In genomic region chrX:164763764-164764445, GRCm38 (mm10) we compare ENCODE assay signal across 10 mouse cellular contexts.
DNase-seq lines count a peak whose midpoint lies in the region; ATAC-seq and TF ChIP-seq lines count a peak whose summit lies in the region.
"Had no signal": no experiment of that assay in that cellular context is flagged by ENCODE, and none has a peak within 500 bp of the region (broad histone marks: within the 10 kb centered on the region; RNA-seq: fewer than 3 reads in every experiment).

No protein-coding gene starts in this region.

- no peak overlapping the region for H3K4me2 ChIP-seq in midbrain, embryonic 13.5 days (replicated peaks)
- no peak overlapping the region for H3K4me2 ChIP-seq in midbrain, embryonic 11.5 days
- H3K4me2 ChIP-seq in neural tube, embryonic 13.5 days, result no peak overlapping the region
- H3K4me2 ChIP-seq: embryonic facial prominence, embryonic 15.5 days; liver, embryonic 11.5 days had no signal

- H3K36me3 ChIP-seq in midbrain, embryonic 13.5 days, result no peaks in the 10 kb centered on the region
- H3K36me3 ChIP-seq in midbrain, embryonic 11.5 days (ENCODE audit: control insufficient read depth, insufficient read depth, low read length), result no peaks in the 10 kb centered on the region
- no peaks in the 10 kb centered on the region for H3K36me3 ChIP-seq in kidney, adult 2 months (ENCODE audit: control insufficient read depth, insufficient read depth, low read length)
- no peaks in the 10 kb centered on the region for H3K36me3 ChIP-seq in neural tube, embryonic 13.5 days
- H3K36me3 ChIP-seq: embryonic facial prominence, embryonic 15.5 days had no signal

- DNase-seq in heart, adult 18-20 months, result peak; percentile 0 to 4
- no peak for DNase-seq in heart, adult 9 months (ENCODE audit: low spot score in 2 of 2)
- DNase-seq in midbrain, embryonic 11.5 days (ENCODE audit: low spot score, missing footprints), result no peak
- peak; percentile 42 for DNase-seq in kidney, adult 2 months
- no peak for DNase-seq in thymus, postnatal 36 days

- H3K9me3 ChIP-seq in midbrain, embryonic 13.5 days, result no peaks in the 10 kb centered on the region
- no peaks in the 10 kb centered on the region for H3K9me3 ChIP-seq in midbrain, embryonic 11.5 days (ENCODE audit: control insufficient read depth, low read length)
- no peaks in the 10 kb centered on the region for H3K9me3 ChIP-seq in neural tube, embryonic 13.5 days
- H3K9me3 ChIP-seq: embryonic facial prominence, embryonic 15.5 days had no signal

- 61% methylated on average over 2 of the region's 2 CpGs for WGBS in midbrain, embryonic 13.5 days
- WGBS in midbrain, embryonic 11.5 days, result 76% methylated on average over 2 of the region's 2 CpGs
- WGBS in kidney, adult 2 months, result 59% methylated on average over 2 of the region's 2 CpGs
- 41% methylated on average over 2 of the region's 2 CpGs for WGBS in neural tube, embryonic 13.5 days

- peak; percentile 78 for ATAC-seq in midbrain, embryonic 13.5 days
- no peak for ATAC-seq in midbrain, embryonic 11.5 days (ENCODE audit: low FRiP score)
- peak; percentile 90 for ATAC-seq in neural tube, embryonic 13.5 days (ENCODE audit: low read depth)
- no peak for ATAC-seq in granulocyte monocyte progenitor cell, adult 5-6 weeks (replicated peaks; ENCODE audit: poor library complexity, severe bottlenecking)

- H3K4me3 ChIP-seq in midbrain, embryonic 13.5 days (replicated peaks), result no peak overlapping the region
- H3K4me3 ChIP-seq in midbrain, embryonic 11.5 days (ENCODE audit: low read depth, low read length), result no peak overlapping the region
- no peak overlapping the region for H3K4me3 ChIP-seq in kidney, adult 2 months (ENCODE audit: insufficient read depth, low read depth, low read length)
- H3K4me3 ChIP-seq in neural tube, embryonic 13.5 days, result no peak overlapping the region
- H3K4me3 ChIP-seq: embryonic facial prominence, embryonic 15.5 days had no signal

- TF ChIP-seq CTCF in kidney, adult 2 months (conservative IDR thresholded peaks at IDR 0.05; ENCODE audit: insufficient read depth, insufficient read length, low read depth, low read length), result no peak

- no peaks in the 10 kb centered on the region for H3K4me1 ChIP-seq in midbrain, embryonic 13.5 days (replicated peaks)
- H3K4me1 ChIP-seq in midbrain, embryonic 11.5 days (ENCODE audit: control insufficient read depth, insufficient read depth, low read length), result no peaks in the 10 kb centered on the region
- H3K4me1 ChIP-seq in kidney, adult 2 months (ENCODE audit: control insufficient read depth, insufficient read depth, low read length), result no peaks in the 10 kb centered on the region
- H3K4me1 ChIP-seq in neural tube, embryonic 13.5 days (replicated peaks), result no peaks in the 10 kb centered on the region
- H3K4me1 ChIP-seq: embryonic facial prominence, embryonic 15.5 days had no signal

- TF ChIP-seq POLR2A in kidney, adult 2 months (IDR thresholded peaks at IDR 0.05; ENCODE audit: low read depth, low read length), result no peak

- H3K27ac ChIP-seq in midbrain, embryonic 13.5 days, result no peak overlapping the region
- no peak overlapping the region for H3K27ac ChIP-seq in midbrain, embryonic 11.5 days (ENCODE audit: low read depth, low read length)
- H3K27ac ChIP-seq in kidney, adult 2 months (ENCODE audit: insufficient read depth, low read depth, low read length), result no peak overlapping the region
- H3K27ac ChIP-seq in neural tube, embryonic 13.5 days (replicated peaks), result no peak overlapping the region
- H3K27ac ChIP-seq: embryonic facial prominence, embryonic 15.5 days had no signal

- no peak overlapping the region for H3K9ac ChIP-seq in midbrain, embryonic 13.5 days (replicated peaks)
- no peak overlapping the region for H3K9ac ChIP-seq in midbrain, embryonic 11.5 days (ENCODE audit: low read length)
- no peak overlapping the region for H3K9ac ChIP-seq in neural tube, embryonic 13.5 days
- H3K9ac ChIP-seq: embryonic facial prominence, embryonic 15.5 days had no signal

- H3K27me3 ChIP-seq in midbrain, embryonic 13.5 days, result no peaks in the 10 kb centered on the region
- no peaks in the 10 kb centered on the region for H3K27me3 ChIP-seq in midbrain, embryonic 11.5 days (ENCODE audit: control insufficient read depth, insufficient read depth, low read length)
- H3K27me3 ChIP-seq in kidney, adult 2 months (replicated peaks; ENCODE audit: control insufficient read depth, insufficient read depth, low read length), result no peaks in the 10 kb centered on the region
- H3K27me3 ChIP-seq in neural tube, embryonic 13.5 days, result no peaks in the 10 kb centered on the region
- H3K27me3 ChIP-seq: embryonic facial prominence, embryonic 15.5 days had no signal

Comparison
In these comparisons a context has a peak if more than half of its experiments do, and no peak if none do; other contexts are left out.
1. DNase-seq: peak in heart, adult 18-20 months (2 of 2) and kidney, adult 2 months (single experiment); none in heart, adult 9 months (0 of 2), midbrain, embryonic 11.5 days (single experiment) and thymus, postnatal 36 days (0 of 2).
2. ATAC-seq: peak in midbrain, embryonic 13.5 days (single experiment) and neural tube, embryonic 13.5 days (single experiment); none in midbrain, embryonic 11.5 days (single experiment) and granulocyte monocyte progenitor cell, adult 5-6 weeks (single experiment).